Mouse (Mus musculus): ENCODE data around the gene Fbxo46. TPM values are rescaled to one million over a fixed set of nuclear protein-coding genes. Genes with fewer than 3 reads are reported as not detected.

The Fbxo46 gene
- total RNA-seq, 1 experiment from 2014 or later: 13.3 TPM

DNA sequence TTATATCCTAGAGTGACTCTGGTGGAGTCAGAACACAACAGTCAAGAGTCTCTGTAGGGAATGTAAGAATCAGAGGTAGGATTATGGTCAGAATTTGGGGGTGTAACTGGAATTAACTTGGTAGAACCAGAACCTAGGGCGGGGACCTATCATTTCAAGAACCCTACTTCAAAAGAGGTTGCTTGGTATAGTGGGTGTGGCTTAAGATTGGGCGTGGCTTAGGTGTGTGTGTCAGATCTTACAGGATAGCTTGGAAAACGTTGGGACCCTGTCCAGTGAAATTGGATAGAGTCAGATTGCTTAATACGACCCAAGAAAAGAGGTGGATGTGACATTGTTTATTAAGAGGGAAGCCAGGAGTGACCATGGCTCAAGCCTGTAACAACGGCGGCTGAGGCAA is 60.3 kb downstream of the Fbxo46 start:
- ATAC-seq (ENCODE audit: extremely low read depth, insufficient number of reproducible peaks, low FRiP score, poor library complexity, severe bottlenecking): no peak

DNA sequence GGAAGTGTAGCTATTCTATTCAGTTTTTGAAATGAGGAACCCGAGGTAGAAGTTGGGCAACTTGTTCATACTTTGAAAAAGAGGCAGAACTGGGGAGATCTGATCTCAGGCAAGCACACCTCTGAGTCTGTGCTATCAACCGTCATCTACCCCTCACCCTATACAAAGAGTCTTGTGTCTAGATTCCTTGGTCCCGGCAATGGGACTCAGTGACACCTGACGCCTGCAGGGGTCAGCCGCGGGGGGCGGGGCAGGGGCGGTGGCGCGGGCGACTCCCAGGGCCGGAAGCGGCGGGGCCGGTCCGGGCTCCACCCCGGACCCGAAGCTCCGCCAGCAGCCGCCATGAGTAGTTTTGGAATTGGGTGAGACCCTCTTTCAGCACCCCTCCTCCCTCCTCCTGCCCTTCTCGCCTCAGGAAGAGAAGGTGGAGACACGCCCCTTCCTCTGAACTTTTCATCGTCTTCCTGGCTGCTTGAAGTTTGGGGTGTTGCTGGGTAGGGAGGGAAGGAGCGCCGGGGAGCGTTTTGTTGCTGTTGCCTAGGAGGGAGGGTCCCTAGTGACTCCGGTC is 61.3 kb downstream of the Fbxo46 start:
- 0 out of 2 replicates have a peak, but pooled peaks have one; percentile 6 for ATAC-seq (ENCODE audit: extremely low read depth, insufficient number of reproducible peaks, low FRiP score, poor library complexity, severe bottlenecking)

DNA sequence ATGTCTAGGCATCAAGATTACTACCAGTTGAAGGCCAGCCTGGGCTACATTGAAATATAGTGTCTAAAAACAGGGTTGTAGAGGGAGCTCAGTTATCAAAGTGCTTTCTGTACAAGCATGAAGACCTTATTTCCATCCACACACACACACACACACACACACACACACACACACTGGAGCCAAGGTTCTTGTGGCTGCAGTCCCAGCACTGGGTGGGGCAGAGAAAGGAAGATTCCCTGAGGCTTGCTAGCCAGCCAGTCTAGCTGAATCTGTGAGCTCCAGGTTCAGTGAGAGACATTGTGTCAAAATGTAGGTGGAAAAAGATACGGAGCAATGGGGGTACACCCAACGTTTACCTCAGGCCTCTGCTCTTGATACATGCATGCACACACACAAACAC is 64.6 kb downstream of the Fbxo46 start:
- no peak for ATAC-seq (ENCODE audit: extremely low read depth, insufficient number of reproducible peaks, low FRiP score, poor library complexity, severe bottlenecking)

DNA sequence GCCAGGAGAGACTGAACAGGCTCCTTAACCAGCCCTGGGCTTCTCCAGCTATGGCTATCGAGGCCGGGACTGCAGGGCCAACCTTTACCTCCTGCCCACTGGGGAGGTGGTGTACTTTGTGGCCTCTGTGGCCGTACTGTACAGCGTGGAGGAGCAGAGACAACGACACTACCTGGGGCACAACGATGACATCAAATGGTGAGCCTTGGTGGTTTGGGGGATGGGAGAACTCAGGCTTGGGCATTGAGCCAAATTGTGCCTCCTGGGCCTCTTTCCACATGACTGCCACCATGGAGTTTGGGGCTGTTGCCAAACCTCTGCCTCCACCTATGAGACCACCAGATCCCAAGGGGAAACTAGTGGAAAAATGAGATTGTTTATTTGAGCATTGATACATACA is 65.1 kb downstream of the Fbxo46 start:
- ATAC-seq (ENCODE audit: extremely low read depth, insufficient number of reproducible peaks, low FRiP score, poor library complexity, severe bottlenecking): no peak

Other genes with a start within 250 kb of the Fbxo46 start
- 146 and 154 TPM in 2 replicates for gene Pglyrp1, start 248.5 kb upstream of the Fbxo46 start, total RNA-seq (2017)
- 16.2 and 17.5 TPM in 2 replicates for gene Ccdc61, start 209.4 kb upstream of the Fbxo46 start, total RNA-seq (2017)
- not detected in 2 replicates for gene Nova2, start 194.0 kb upstream of the Fbxo46 start, total RNA-seq (2017)
- gene Nanos2, start 132.5 kb upstream of the Fbxo46 start, total RNA-seq (2017): not detected in 2 replicates
- gene Mypop, start 128.6 kb upstream of the Fbxo46 start, total RNA-seq (2017): 0.74 and 2.0 TPM in 2 replicates
- gene Irf2bp1, start 115.8 kb upstream of the Fbxo46 start, total RNA-seq (2017): 13.2 and 16.9 TPM in 2 replicates
- gene Foxa3, start 96.3 kb upstream of the Fbxo46 start, total RNA-seq (2017): not detected in 2 replicates
- gene Sympk, start 95.5 kb upstream of the Fbxo46 start, total RNA-seq (2017): 64.8 and 67.0 TPM in 2 replicates
- 0.35 and 0.37 TPM in 2 replicates for gene Rsph6a, start 65.2 kb upstream of the Fbxo46 start, total RNA-seq (2017)
- 3.1 and 3.4 TPM in 2 replicates for gene Dmwd, start 43.6 kb upstream of the Fbxo46 start, total RNA-seq (2017)
- 1.4 and 2.1 TPM in 2 replicates for gene Dmpk, start 36.0 kb upstream of the Fbxo46 start, total RNA-seq (2017)
- gene Six5, start 25.3 kb upstream of the Fbxo46 start, total RNA-seq (2017): 0.12 TPM in 1 of 2 replicates, not detected in the other
- not detected in 2 replicates for gene Gm4969, start 1.5 kb upstream of the Fbxo46 start, total RNA-seq (2017)
- 3.8 and 5.3 TPM in 2 replicates for gene Qpctl, start 29.4 kb downstream of the Fbxo46 start, total RNA-seq (2017)
- 26.4 and 33.0 TPM in 2 replicates for gene Snrpd2, start 29.9 kb downstream of the Fbxo46 start, total RNA-seq (2017)
- gene Gipr, start 46.3 kb downstream of the Fbxo46 start, total RNA-seq (2017): not detected in 2 replicates
- gene Eml2, start 56.6 kb downstream of the Fbxo46 start, total RNA-seq (2017): 9.1 and 13.3 TPM in 2 replicates
- gene Gpr4, start 92.7 kb downstream of the Fbxo46 start, total RNA-seq (2017): 0.37 TPM in 1 of 2 replicates, not detected in the other
- 12.5 and 15.3 TPM in 2 replicates for gene Opa3, start 108.5 kb downstream of the Fbxo46 start, total RNA-seq (2017)
- 400 and 419 TPM in 2 replicates for gene Vasp, start 152.0 kb downstream of the Fbxo46 start, total RNA-seq (2017)
- not detected in 2 replicates for gene Ppm1n, start 160.2 kb downstream of the Fbxo46 start, total RNA-seq (2017)
- not detected in 2 replicates for gene Rtn2, start 162.8 kb downstream of the Fbxo46 start, total RNA-seq (2017)
- gene Fosb, start 190.2 kb downstream of the Fbxo46 start, total RNA-seq (2017): 60.5 and 64.4 TPM in 2 replicates
- 19.6 and 28.2 TPM in 2 replicates for gene Ercc1, start 224.9 kb downstream of the Fbxo46 start, total RNA-seq (2017)
- 7.1 and 7.3 TPM in 2 replicates for gene Cd3eap, start 239.6 kb downstream of the Fbxo46 start, total RNA-seq (2017)
- gene Ppp1r13l, start 239.9 kb downstream of the Fbxo46 start, total RNA-seq (2017): 0.12 and 0.37 TPM in 2 replicates